Mouse (Mus musculus): ENCODE measurements at regions not wholly inside any gene's neighbourhood (a gene's known extent, or its start where the extent isn't known, plus 50 kb on each side); places are given as distances from the start of the nearest gene placed in this dataset.

- DNase-seq = no peak
- no peaks in the 10 kb centered on the region for H3K27me3 ChIP-seq (ENCODE audit: control insufficient read depth, insufficient read depth, low read length)
- no peak overlapping the region for H3K27ac ChIP-seq (replicated peaks; ENCODE audit: low read depth, low read length)
- no peak for ATAC-seq (ENCODE audit: low FRiP score, low TSS enrichment)
- H3K4me2 ChIP-seq (ENCODE audit: low read length) = no peak overlapping the region
- no peak overlapping the region for H3K9ac ChIP-seq (replicated peaks; ENCODE audit: low read length)
- H3K9me3 ChIP-seq (ENCODE audit: control insufficient read depth, low read length) = no peaks in the 10 kb centered on the region
- H3K4me1 ChIP-seq (ENCODE audit: control insufficient read depth, insufficient read depth, low read length) = no peaks in the 10 kb centered on the region
- 86% methylated on average over 4 of the region's 4 CpGs for WGBS
- H3K36me3 ChIP-seq (ENCODE audit: control insufficient read depth, insufficient read depth, low read length) = no peaks in the 10 kb centered on the region
- no peak overlapping the region for H3K4me3 ChIP-seq (replicated peaks; ENCODE audit: low read depth, low read length)
Measured at GRCm38 (mm10) chr6:75805223-75805622, 692.4 kb downstream of the Gm9008 start.

- Histone ChIP-seq H3K27ac (replicated peaks; ENCODE audit: low read depth, low read length) (0 out of 2 replicates have a peak overlapping the region, but pooled peaks have one; percentile 15), H3K36me3 (ENCODE audit: control insufficient read depth, insufficient read depth, low read length) (no peaks in the 10 kb centered on the region), H3K9ac (replicated peaks; ENCODE audit: low read length) (no peak overlapping the region), H3K27me3 (ENCODE audit: control insufficient read depth, insufficient read depth, low read length) (no peaks in the 10 kb centered on the region), H3K4me1 (ENCODE audit: control insufficient read depth, insufficient read depth, low read length) (no peaks in the 10 kb centered on the region), H3K9me3 (ENCODE audit: control insufficient read depth, low read length) (no peaks in the 10 kb centered on the region), H3K4me3 (replicated peaks; ENCODE audit: low read depth, low read length) (no peak overlapping the region), H3K4me2 (ENCODE audit: low read length) (no peak overlapping the region)
- WGBS = 57% methylated on average over 3 of the region's 3 CpGs
- DNase-seq = peak; percentile 5
- no peak for ATAC-seq (ENCODE audit: low FRiP score, low TSS enrichment)
Measured at GRCm38 (mm10) chr6:75799993-75800392, 697.6 kb downstream of the Gm9008 start.

GRCm38 (mm10) chr6:75799546-75799945 lies 698.0 kb downstream of the Gm9008 start:
- Histone ChIP-seq H3K27ac (replicated peaks; ENCODE audit: low read depth, low read length) (0 out of 2 replicates have a peak overlapping the region, but pooled peaks have one; percentile 15), H3K4me2 (ENCODE audit: low read length) (no peak overlapping the region), H3K36me3 (ENCODE audit: control insufficient read depth, insufficient read depth, low read length) (no peaks in the 10 kb centered on the region), H3K9ac (replicated peaks; ENCODE audit: low read length) (no peak overlapping the region), H3K27me3 (ENCODE audit: control insufficient read depth, insufficient read depth, low read length) (no peaks in the 10 kb centered on the region), H3K9me3 (ENCODE audit: control insufficient read depth, low read length) (no peaks in the 10 kb centered on the region), H3K4me1 (ENCODE audit: control insufficient read depth, insufficient read depth, low read length) (no peaks in the 10 kb centered on the region), H3K4me3 (replicated peaks; ENCODE audit: low read depth, low read length) (no peak overlapping the region)
- WGBS = 45% methylated on average over 2 of the region's 2 CpGs
- ATAC-seq (ENCODE audit: low FRiP score, low TSS enrichment) = no peak
- peak; percentile 59 for DNase-seq

DNA sequence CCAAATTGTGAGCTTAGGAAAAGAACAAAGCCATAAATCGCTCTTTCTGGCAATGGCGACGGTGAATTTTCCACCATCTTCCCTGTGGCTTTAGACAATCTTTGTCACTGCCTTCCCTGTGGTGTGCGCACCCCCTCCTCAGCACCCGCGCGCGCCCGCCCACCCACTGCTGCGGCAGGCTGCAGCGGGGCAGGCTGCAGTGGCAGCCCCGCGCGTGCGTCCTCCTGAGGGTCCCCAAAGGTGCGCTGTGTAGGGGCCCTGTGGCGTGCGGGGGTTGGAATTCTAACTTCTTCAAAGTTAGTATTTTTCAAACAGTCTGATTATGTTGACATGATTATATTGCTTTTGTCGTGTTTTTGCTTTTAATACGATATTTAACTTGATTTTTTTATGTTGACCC lies 714.9 kb downstream of the Gm9008 start:
- WGBS = 53% methylated on average over 20 of the region's 20 CpGs
- Histone ChIP-seq H3K4me2 (ENCODE audit: low read length) (no peak overlapping the region), H3K4me1 (ENCODE audit: control insufficient read depth, insufficient read depth, low read length) (no peaks in the 10 kb centered on the region), H3K27me3 (ENCODE audit: control insufficient read depth, insufficient read depth, low read length) (no peaks in the 10 kb centered on the region), H3K36me3 (ENCODE audit: control insufficient read depth, insufficient read depth, low read length) (no peaks in the 10 kb centered on the region), H3K27ac (replicated peaks; ENCODE audit: low read depth, low read length) (no peak overlapping the region), H3K9me3 (ENCODE audit: control insufficient read depth, low read length) (no peaks in the 10 kb centered on the region), H3K9ac (replicated peaks; ENCODE audit: low read length) (no peak overlapping the region), H3K4me3 (replicated peaks; ENCODE audit: low read depth, low read length) (no peak overlapping the region)
- ATAC-seq (ENCODE audit: low FRiP score, low TSS enrichment) = no peak
- no peak for DNase-seq

GRCm38 (mm10) chr6:75763041-75763440 lies 734.5 kb downstream of the Gm9008 start:
- H3K4me1 ChIP-seq (ENCODE audit: control insufficient read depth, insufficient read depth, low read length) = no peaks in the 10 kb centered on the region
- H3K4me3 ChIP-seq (replicated peaks; ENCODE audit: low read depth, low read length) = no peak overlapping the region
- H3K27me3 ChIP-seq (ENCODE audit: control insufficient read depth, insufficient read depth, low read length) = no peaks in the 10 kb centered on the region
- no peak overlapping the region for H3K9ac ChIP-seq (replicated peaks; ENCODE audit: low read length)
- no peak overlapping the region for H3K27ac ChIP-seq (replicated peaks; ENCODE audit: low read depth, low read length)
- no peak overlapping the region for H3K4me2 ChIP-seq (ENCODE audit: low read length)
- H3K36me3 ChIP-seq (ENCODE audit: control insufficient read depth, insufficient read depth, low read length) = no peaks in the 10 kb centered on the region
- 92% methylated on average over 4 of the region's 4 CpGs for WGBS
- no peak for DNase-seq
- no peak for ATAC-seq (ENCODE audit: low FRiP score, low TSS enrichment)
- no peaks in the 10 kb centered on the region for H3K9me3 ChIP-seq (ENCODE audit: control insufficient read depth, low read length)

GRCm38 (mm10) chr6:75756184-75756583 lies 741.4 kb downstream of the Gm9008 start:
- peak; percentile 4 for DNase-seq
- no peaks in the 10 kb centered on the region for H3K27me3 ChIP-seq (ENCODE audit: control insufficient read depth, insufficient read depth, low read length)
- H3K4me1 ChIP-seq (ENCODE audit: control insufficient read depth, insufficient read depth, low read length) = no peaks in the 10 kb centered on the region
- ATAC-seq (ENCODE audit: low FRiP score, low TSS enrichment) = no peak
- 46% methylated on average over 2 of the region's 2 CpGs for WGBS
- H3K9ac ChIP-seq (replicated peaks; ENCODE audit: low read length) = no peak overlapping the region
- no peaks in the 10 kb centered on the region for H3K36me3 ChIP-seq (ENCODE audit: control insufficient read depth, insufficient read depth, low read length)
- H3K4me3 ChIP-seq (replicated peaks; ENCODE audit: low read depth, low read length) = no peak overlapping the region
- H3K9me3 ChIP-seq (ENCODE audit: control insufficient read depth, low read length) = peaks cover 3% of the 10 kb centered on the region; the same call in 1 of the 2 replicates
- H3K4me2 ChIP-seq (ENCODE audit: low read length) = no peak overlapping the region
- no peak overlapping the region for H3K27ac ChIP-seq (replicated peaks; ENCODE audit: low read depth, low read length)
